Mouse (Mus musculus) megakaryocyte-erythroid progenitor cell, adult 5 weeks (primary cell): Measurements from ENCODE around the gene Gm5141. TPM values are rescaled to one million over a fixed set of nuclear protein-coding genes. Genes with fewer than 3 reads are reported as not detected.

ENCODE experiments used
- polyA plus RNA-seq: library from polyadenylated mRNA; stranded (reverse); fragments of >175 nt; gene quantifications from 2 replicates; pipeline ENCODE4 v1.2.3, GENCODE M21; 2012

Gm5141 gene
- polyA plus RNA-seq: 0.11 and 0.29 TPM in 2 replicates

DNA sequence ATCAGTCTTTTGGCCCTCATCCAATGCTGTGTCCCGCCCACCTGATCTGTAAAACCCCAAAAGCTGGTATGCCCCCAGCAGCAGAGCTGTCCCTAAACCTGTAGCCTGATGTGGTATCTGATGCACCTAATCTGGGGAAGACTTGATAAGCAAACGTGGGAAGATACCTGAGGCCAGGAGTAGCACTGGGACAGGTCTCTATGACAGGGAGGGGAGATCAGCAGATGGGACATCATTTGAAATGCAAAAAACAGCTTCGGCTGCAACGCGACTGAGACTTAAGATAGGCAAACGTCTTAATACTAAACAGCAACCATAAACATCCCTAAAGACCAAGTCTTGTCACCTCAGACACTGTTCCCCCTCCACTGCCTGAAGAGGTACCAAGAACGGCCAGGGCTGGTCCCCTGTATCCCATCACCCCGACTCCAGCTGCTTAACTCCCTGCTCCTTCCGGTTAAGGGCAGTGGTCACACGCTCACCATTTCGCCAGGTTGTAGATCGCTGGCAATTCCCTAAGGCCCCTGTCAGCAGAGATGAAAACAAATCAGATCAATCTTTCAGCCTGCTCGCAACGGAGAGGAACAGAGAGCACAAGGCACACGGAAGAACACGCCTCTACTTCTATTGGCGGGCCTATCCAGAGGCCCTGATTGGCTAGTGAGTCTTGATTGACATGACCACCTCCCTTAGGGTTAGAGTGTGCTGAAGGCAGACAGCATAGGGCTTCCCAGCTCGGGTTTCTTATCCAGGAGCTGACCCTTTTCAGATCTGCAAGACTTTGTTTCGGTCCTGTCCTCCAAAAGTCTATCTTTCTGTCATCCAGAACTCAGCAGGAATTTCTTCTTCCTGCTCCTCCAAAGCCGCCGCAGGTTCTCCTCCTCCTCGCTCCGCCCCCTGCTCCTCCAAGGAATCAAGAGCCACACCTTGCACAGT lies at the start of gene Gm5141:
Gene Gm5141, minus strand, starts transcription at position 610 of the 936 bp plus-strand sequence.

DNA sequence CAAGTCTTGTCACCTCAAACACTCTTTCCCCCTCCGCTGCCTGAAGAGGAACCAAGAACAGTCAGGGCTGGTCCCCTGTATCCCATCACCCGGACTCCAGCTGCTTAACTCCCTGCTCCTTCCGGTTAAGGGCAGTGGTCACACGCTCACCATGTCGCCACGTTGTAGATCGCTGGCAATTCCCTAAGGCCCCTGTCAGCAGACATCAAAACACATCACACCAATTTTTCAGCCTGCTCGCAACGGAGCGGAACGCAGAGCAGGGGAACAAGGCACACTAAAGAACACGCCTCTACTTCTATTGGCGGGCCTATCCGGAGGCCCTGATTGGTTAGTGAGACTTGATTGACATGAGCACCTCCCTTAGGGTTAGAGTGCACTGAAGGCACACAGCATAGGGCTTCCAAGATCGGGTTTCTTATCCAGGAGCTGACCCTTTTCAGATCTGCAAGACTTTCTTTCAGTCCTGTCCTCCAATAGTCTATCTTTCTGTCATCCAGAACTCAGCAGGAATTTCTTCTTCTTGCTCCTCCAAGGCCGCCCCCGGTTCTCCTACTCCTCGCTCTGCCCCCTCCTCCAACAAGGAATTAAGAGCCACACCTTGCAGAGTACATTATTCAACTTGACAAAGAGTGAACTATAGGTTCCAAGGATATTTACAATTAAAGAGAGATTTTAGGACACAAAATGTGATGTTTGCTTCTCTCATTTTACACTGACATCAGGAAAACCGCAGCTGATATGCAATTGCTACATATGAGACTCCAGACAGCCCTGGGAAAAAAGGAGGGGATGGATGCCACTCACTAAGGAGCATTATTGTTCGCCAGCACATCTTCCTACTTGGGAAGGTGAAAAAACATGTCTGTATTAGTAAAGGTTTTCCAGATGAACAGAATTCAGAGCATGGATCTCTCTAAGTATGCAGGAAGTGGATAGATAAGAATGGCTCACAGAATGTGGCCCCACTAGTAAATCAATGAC lies 24.9 kb downstream of the Gm5141 start, which contains the start of gene Platr25:
Gene Platr25, minus strand, starts transcription at position 278 of the 984 bp plus-strand sequence.

Other genes with a start within 250 kb of the Gm5141 start
- gene Zfp935, start 227.3 kb downstream of the Gm5141 start, polyA plus RNA-seq: 0.17 TPM in 1 of 2 replicates, not detected in the other
- 1.6 and 1.7 TPM in 2 replicates for gene Zfp934, start 214.6 kb downstream of the Gm5141 start, polyA plus RNA-seq
- gene 6720489N17Rik, start 161.6 kb downstream of the Gm5141 start, polyA plus RNA-seq: 0.14 and 0.36 TPM in 2 replicates
- gene Platr25, start 25.1 kb downstream of the Gm5141 start, polyA plus RNA-seq: 0.35 and 0.50 TPM in 2 replicates
- not detected in 2 replicates for gene Fbp2, start 72.6 kb upstream of the Gm5141 start, polyA plus RNA-seq
- 2.7 and 3.9 TPM in 2 replicates for gene Fbp1, start 102.5 kb upstream of the Gm5141 start, polyA plus RNA-seq
- gene 2010111I01Rik, start 179.1 kb upstream of the Gm5141 start, polyA plus RNA-seq: 76.2 and 81.2 TPM in 2 replicates